Mouse (Mus musculus): Measurements from ENCODE around the gene Adora3. TPM values are rescaled to one million over a fixed set of nuclear protein-coding genes. Genes with fewer than 3 reads are reported as not detected.

Gene Adora3
- total RNA-seq, 2 experiments from 2014 or later: not detected

GRCm38 (mm10) chr3:105876022-105876421, 5.4 kb downstream of the Adora3 start:
- DNase-seq: peak; percentile 66

GRCm38 (mm10) chr3:105877252-105877803, 6.7 kb downstream of the Adora3 start:
- no peak for DNase-seq

GRCm38 (mm10) chr3:105877919-105878318, 7.3 kb downstream of the Adora3 start:
- no peak for DNase-seq

- no peak for DNase-seq
Observed at GRCm38 (mm10) chr3:105878751-105879150, 8.1 kb downstream of the Adora3 start.

- DNase-seq: no peak
Observed at GRCm38 (mm10) chr3:105880419-105880818, 9.8 kb downstream of the Adora3 start.

- no peak for DNase-seq
Observed at GRCm38 (mm10) chr3:105882105-105882504, 11.4 kb downstream of the Adora3 start.

GRCm38 (mm10) chr3:105883111-105883510, 12.5 kb downstream of the Adora3 start:
- DNase-seq: no peak

- DNase-seq: no peak
Observed at GRCm38 (mm10) chr3:105888961-105889360, 18.3 kb downstream of the Adora3 start.

GRCm38 (mm10) chr3:105890220-105890619, 19.6 kb downstream of the Adora3 start:
- no peak for DNase-seq

GRCm38 (mm10) chr3:105891141-105891540, 20.5 kb downstream of the Adora3 start:
- no peak for DNase-seq

- DNase-seq: peak; percentile 55
Observed at GRCm38 (mm10) chr3:105891760-105892571, 21.3 kb downstream of the Adora3 start.

GRCm38 (mm10) chr3:105892572-105893495, 22.2 kb downstream of the Adora3 start:
- DNase-seq: no peak

- peak; percentile 64 for DNase-seq
Observed at GRCm38 (mm10) chr3:105893941-105894391, 23.3 kb downstream of the Adora3 start.

GRCm38 (mm10) chr3:105894601-105895592, 24.2 kb downstream of the Adora3 start:
- DNase-seq: peak; percentile 98

- DNase-seq: no peak
Observed at GRCm38 (mm10) chr3:105896811-105897210, 26.2 kb downstream of the Adora3 start.

- peak; percentile 37 for DNase-seq
Observed at GRCm38 (mm10) chr3:105898325-105898724, 27.7 kb downstream of the Adora3 start.

- DNase-seq: peak; percentile 48
Observed at GRCm38 (mm10) chr3:105898861-105899260, 28.2 kb downstream of the Adora3 start.

GRCm38 (mm10) chr3:105899394-105900147, 28.9 kb downstream of the Adora3 start:
- DNase-seq: peak; percentile 90

- DNase-seq: no peak
Observed at GRCm38 (mm10) chr3:105900266-105900665, 29.6 kb downstream of the Adora3 start.

GRCm38 (mm10) chr3:105900716-105901115, 30.1 kb downstream of the Adora3 start:
- no peak for DNase-seq

- no peak for DNase-seq
Observed at GRCm38 (mm10) chr3:105901468-105901867, 30.8 kb downstream of the Adora3 start.

All from heart, postnatal 4 days (tissue).